Mouse (Mus musculus) megakaryocyte, embryonic 14.5 days (primary cell): ENCODE data around the gene Reln.

ENCODE experiments used
- FLI1 ChIP-seq: IDR thresholded peaks from 2 replicates; pipeline ENCODE4 v1.6.1; 2012; ENCODE audit warnings: low read length, inconsistent platforms, mixed read lengths
- GATA1 ChIP-seq: IDR thresholded peaks from 3 replicates; pipeline ENCODE4 v1.6.1; 2012; ENCODE audit warnings: mixed read lengths, low read length, inconsistent platforms, borderline replicate concordance

DNA sequence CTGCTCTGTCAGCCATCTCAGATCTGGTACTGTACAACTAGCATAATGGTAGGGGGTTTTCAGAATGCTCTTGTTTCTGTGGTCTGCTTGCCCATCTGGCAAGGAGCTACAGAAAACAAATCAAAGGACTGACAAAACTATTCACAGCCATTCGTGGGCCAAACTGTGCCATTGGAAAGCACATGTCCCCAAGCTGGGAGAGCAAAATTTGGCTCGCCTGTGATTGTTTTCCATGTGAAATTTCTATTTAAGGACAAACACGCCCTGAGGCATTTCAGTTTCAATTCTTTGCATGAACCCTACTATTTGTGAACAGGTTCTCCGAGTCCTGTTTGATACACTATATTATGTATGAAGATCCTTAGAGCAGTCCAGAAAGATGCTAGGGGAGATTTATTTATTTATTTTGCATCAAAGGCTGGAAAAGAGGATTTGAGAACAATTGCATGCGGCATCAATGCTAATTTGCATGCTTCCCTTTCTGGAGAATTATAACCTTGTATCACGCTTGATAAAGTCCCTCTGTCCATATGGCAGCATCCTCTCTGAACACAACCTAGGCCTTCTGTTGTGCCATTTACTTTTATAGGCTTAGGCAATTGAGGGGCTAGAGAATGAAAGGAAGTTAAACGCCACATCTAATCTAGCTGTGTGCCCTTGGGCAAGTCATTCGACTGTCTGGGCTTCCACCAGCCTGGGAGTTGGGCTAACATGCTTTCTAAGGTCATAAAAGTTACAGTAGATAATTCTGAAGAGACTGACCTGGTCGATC is 396.7 kb downstream of the Reln start:
- TF ChIP-seq GATA1 (no peak), FLI1 (no peak)
